Mouse (Mus musculus): ENCODE results near the gene Tbc1d2b.

- TF ChIP-seq POLR2A (IDR thresholded peaks at IDR 0.05; ENCODE audit: low read depth, low read length) (no peak), CTCF (IDR thresholded peaks at IDR 0.05; ENCODE audit: borderline replicate concordance, insufficient read depth, low read length) (no peak)
Measured at GRCm38 (mm10) chr9:90234786-90235185, 35.8 kb downstream of the Tbc1d2b start.
